Mouse (Mus musculus) myocyte (in vitro differentiated cells): ENCODE data around the gene Adk.

Experiments used
- MAX ChIP-seq: IDR thresholded peaks from one replicate; pipeline ENCODE4 v1.6.1; 2011; ENCODE audit warnings: low read depth, mild to moderate bottlenecking, control low read depth
- MYOD1 ChIP-seq, 3 experiments: IDR thresholded peaks; one replicate each; pipeline ENCODE4 v1.6.1; 2011; ENCODE audit warnings: control low read depth in 2 of 3, low read depth in 2 of 3, mild to moderate bottlenecking in 2 of 3, moderate library complexity in 1 of 3; ENCODE audit not compliant: insufficient read length in 2 of 3, control insufficient read depth in 1 of 3
- POLR2A ChIP-seq: IDR thresholded peaks from one replicate; pipeline ENCODE4 v1.6.1; 2011; ENCODE audit warnings: low read depth, mild to moderate bottlenecking, control low read depth, moderate library complexity; ENCODE audit not compliant: insufficient read length
- POLR2AphosphoS2 ChIP-seq: IDR thresholded peaks from one replicate; pipeline ENCODE4 v1.6.1; 2011; ENCODE audit warnings: low read depth, control low read depth; ENCODE audit not compliant: insufficient read length
- SRF ChIP-seq: IDR thresholded peaks from one replicate; pipeline ENCODE4 v1.6.1; 2011; ENCODE audit warnings: low read depth; ENCODE audit not compliant: control insufficient read depth, insufficient read length
- TCF12 ChIP-seq: IDR thresholded peaks from one replicate; pipeline ENCODE4 v1.6.1; 2011; ENCODE audit warnings: mild to moderate bottlenecking, control low read depth; ENCODE audit not compliant: poor library complexity, insufficient read depth, severe bottlenecking
- USF1 ChIP-seq: IDR thresholded peaks from one replicate; pipeline ENCODE4 v1.6.1; 2011; ENCODE audit warnings: low read depth, mild to moderate bottlenecking, control low read depth, moderate library complexity

DNA sequence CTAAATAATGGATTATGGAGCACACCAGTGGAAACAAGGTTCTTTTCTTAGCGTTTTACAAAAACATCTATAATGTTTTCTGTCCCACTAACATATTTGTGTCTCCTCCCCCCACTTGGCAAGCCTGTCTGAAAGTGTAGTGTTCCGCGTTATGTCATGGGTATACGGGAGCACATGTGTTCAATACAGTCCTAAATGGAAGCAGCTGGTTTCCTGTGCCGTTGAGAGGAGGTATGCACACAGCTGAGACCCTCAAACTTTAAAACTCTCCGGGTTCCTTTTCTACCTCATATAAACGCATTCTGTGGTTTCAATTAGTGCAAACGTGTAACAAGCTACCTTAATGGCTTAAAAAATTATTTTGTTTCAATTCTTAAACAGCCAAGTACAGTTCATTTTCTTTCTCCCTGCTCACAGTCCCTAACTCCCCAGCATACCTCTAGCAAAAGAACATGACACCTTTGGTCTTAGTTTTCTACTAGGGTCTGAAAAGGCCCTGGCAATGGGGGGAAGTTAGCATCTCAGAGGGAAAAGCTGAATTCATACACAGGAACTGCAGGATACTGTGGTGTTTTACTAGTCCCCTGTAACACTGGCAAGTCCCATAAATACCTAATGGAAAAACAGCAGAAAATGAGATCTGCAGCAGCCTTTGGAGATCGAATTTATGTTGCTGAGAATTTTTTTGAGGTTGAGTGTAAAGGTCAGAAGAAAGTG, 235.5 kb downstream of the Adk start:
- no peak for TF ChIP-seq POLR2A
- no peak for TF ChIP-seq MYOD1 (IDR thresholded peaks at IDR 0.05; ENCODE audit: control insufficient read depth in 1 of 3, insufficient read length in 2 of 3, low read depth in 2 of 3)
- TF ChIP-seq USF1 = no peak
- TF ChIP-seq TCF12 = no peak
- no peak for TF ChIP-seq POLR2AphosphoS2
- TF ChIP-seq MAX = no peak
- TF ChIP-seq SRF = no peak
